In the genomic region with DNA sequence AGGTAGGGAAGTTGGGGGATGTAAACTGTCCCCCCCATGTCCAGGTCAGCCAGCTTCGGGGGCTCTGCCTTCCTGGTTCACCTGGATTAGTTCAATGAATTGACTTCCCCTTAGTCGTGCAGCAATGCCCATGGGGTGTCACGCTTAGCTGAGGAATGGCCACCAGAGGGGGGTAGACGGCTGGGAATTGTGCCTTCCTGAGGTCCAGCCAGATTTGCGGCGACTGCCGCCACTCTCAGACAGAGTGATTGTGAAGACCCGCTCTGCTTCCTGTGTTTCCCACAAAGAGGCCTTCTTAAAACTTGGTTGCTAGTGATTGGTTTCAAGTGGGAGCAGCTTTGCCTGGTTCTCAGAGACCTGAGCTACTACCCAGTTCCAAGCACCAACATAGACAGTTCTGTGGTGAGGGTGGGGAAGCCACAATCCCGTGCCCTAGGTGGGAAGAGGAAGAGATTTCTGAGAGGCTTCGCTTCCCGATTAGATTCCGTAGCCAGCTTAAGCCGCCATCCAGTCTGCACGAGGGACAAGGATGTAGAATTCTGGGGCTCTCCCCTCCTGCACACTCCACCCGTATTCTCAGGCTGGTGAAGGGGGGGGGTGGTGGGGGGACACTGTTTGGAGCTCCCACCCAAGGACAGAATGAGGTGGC, we compare ENCODE assay signal across 9 mouse cellular contexts. TPM values are rescaled to one million over a fixed set of nuclear protein-coding genes. Genes with fewer than 3 reads are reported as not detected.
DNase-seq lines count a peak whose midpoint lies in the region; ATAC-seq lines count a peak whose summit lies in the region.
"Had no signal": no experiment of that assay in that cellular context is flagged by ENCODE, and none has a peak within 500 bp of the region (broad histone marks: within the 10 kb centered on the region; RNA-seq: fewer than 3 reads in every experiment).

No protein-coding gene starts in this region.

- H3K9me3 ChIP-seq in hindbrain, embryonic 15.5 days = no peaks in the 10 kb centered on the region

- no peak overlapping the region for H3K4me3 ChIP-seq in hindbrain, embryonic 15.5 days
- H3K4me3 ChIP-seq: megakaryocyte, embryonic 14.5 days had no signal

- WGBS in hindbrain, embryonic 15.5 days = 3% methylated on average over 15 of the region's 15 CpGs

- peaks cover 51% of the 10 kb centered on the region for H3K27me3 ChIP-seq in hindbrain, embryonic 15.5 days

- peak overlapping the region; percentile 26 for H3K4me2 ChIP-seq in hindbrain, embryonic 15.5 days

- ATAC-seq in hindbrain, embryonic 15.5 days (ENCODE audit: low FRiP score, low read depth) = no peak
- ATAC-seq in megakaryocyte-erythroid progenitor cell, adult 5-6 weeks (replicated peaks; ENCODE audit: low FRiP score, low TSS enrichment, poor library complexity, severe bottlenecking) = peak; percentile 71; the same call in 1 of the 2 replicates
- no peak for ATAC-seq in erythroblast, adult 5-6 weeks (replicated peaks; ENCODE audit: low FRiP score, poor library complexity, severe bottlenecking)

- peak; percentile 82 for DNase-seq in R1 (ENCODE audit: low read depth, low spot score)
- DNase-seq in cerebellum, postnatal 10 days = peak; percentile 84 to 86
- DNase-seq in frontal cortex, postnatal 25 days (ENCODE audit: low spot score in 2 of 2) = peak; percentile 33
- DNase-seq in left cerebral cortex, adult 18-20 months (ENCODE audit: low spot score in 2 of 2) = peak; percentile 58 to 65
- peak; percentile 43 for DNase-seq in right cerebral cortex, postnatal 25 days

- H3K27ac ChIP-seq in hindbrain, embryonic 15.5 days (replicated peaks) = no peak overlapping the region

- no peaks in the 10 kb centered on the region for H3K4me1 ChIP-seq in hindbrain, embryonic 15.5 days (replicated peaks)
- H3K4me1 ChIP-seq: megakaryocyte, embryonic 14.5 days had no signal

- no peak overlapping the region for H3K9ac ChIP-seq in hindbrain, embryonic 15.5 days

- H3K36me3 ChIP-seq in hindbrain, embryonic 15.5 days = no peaks in the 10 kb centered on the region

RNA-seq across cellular contexts. Expression of a gene that starts 12.2 kb away (rescaled TPM):
- polyA plus RNA-seq in hindbrain, embryonic 15.5 days (2015; fragmentation: Nextera tagmentation; extraction: Ambion mirVana) = 0.29 and 0.43 TPM in 2 replicates
- under 1 TPM in 1 of 2 experiments, not detected in 1; 0.12 TPM for total RNA-seq in left cerebral cortex, adult 18-20 months (2021)
- not detected in 2 replicates for total RNA-seq in megakaryocyte-erythroid progenitor cell, adult 5-6 weeks (2014; fragmentation: Nextera tagmentation)
- total RNA-seq in megakaryocyte-erythroid progenitor cell, adult 5-6 weeks (2017) = not detected in 2 replicates
- not detected in 2 replicates for total RNA-seq in erythroblast, adult 5-6 weeks (2015; ENCODE audit: low replicate concordance)
- not detected in 2 replicates for total RNA-seq in erythroblast, adult 5-6 weeks (2017; ENCODE audit: low replicate concordance)

RNA-seq across cellular contexts. Expression of a gene that starts 34.0 kb away (rescaled TPM):
- 0.09 and 0.10 TPM in 2 replicates for polyA plus RNA-seq in hindbrain, embryonic 15.5 days (2015; fragmentation: Nextera tagmentation; extraction: Ambion mirVana)
- total RNA-seq in left cerebral cortex, adult 18-20 months (2021) = not detected
- not detected in 2 replicates for total RNA-seq in megakaryocyte-erythroid progenitor cell, adult 5-6 weeks (2014; fragmentation: Nextera tagmentation)
- not detected in 2 replicates for total RNA-seq in megakaryocyte-erythroid progenitor cell, adult 5-6 weeks (2017)
- total RNA-seq in erythroblast, adult 5-6 weeks (2015; ENCODE audit: low replicate concordance) = not detected in 2 replicates
- total RNA-seq in erythroblast, adult 5-6 weeks (2017; ENCODE audit: low replicate concordance) = 0.17 TPM in 1 of 2 replicates, not detected in the other

RNA-seq across cellular contexts. Expression of a gene that starts 48.4 kb away (rescaled TPM):
- not detected in 2 replicates for polyA plus RNA-seq in hindbrain, embryonic 15.5 days (2015; fragmentation: Nextera tagmentation; extraction: Ambion mirVana)
- not detected for total RNA-seq in left cerebral cortex, adult 18-20 months (2021)
- total RNA-seq in megakaryocyte-erythroid progenitor cell, adult 5-6 weeks (2014; fragmentation: Nextera tagmentation) = not detected in 2 replicates
- total RNA-seq in megakaryocyte-erythroid progenitor cell, adult 5-6 weeks (2017) = not detected in 2 replicates
- not detected in 2 replicates for total RNA-seq in erythroblast, adult 5-6 weeks (2015; ENCODE audit: low replicate concordance)
- total RNA-seq in erythroblast, adult 5-6 weeks (2017; ENCODE audit: low replicate concordance) = not detected in 2 replicates

Comparison
In these comparisons a context has a peak if more than half of its experiments do, and no peak if none do; other contexts are left out.
1. DNase-seq: peak in every context shown above with its lines; median percentile 85 in cerebellum, postnatal 10 days; 82 in R1; 62 in left cerebral cortex, adult 18-20 months; 43 in right cerebral cortex, postnatal 25 days; 33 in frontal cortex, postnatal 25 days.